Mouse (Mus musculus) megakaryocyte, embryonic 14.5 days (primary cell): ENCODE results near the gene Snph. TPM values are rescaled to one million over a fixed set of nuclear protein-coding genes. Genes with fewer than 3 reads are reported as not detected.

Source experiments
- H3K27me3 ChIP-seq: replicated peaks from 2 replicates; pipeline ENCODE3; 2012; ENCODE audit warnings: inconsistent platforms
- H3K36me3 ChIP-seq: replicated peaks from 2 replicates; pipeline ENCODE3; 2012; ENCODE audit warnings: low read length, inconsistent platforms, mixed read lengths
- H3K4me1 ChIP-seq: 2 replicates; pipeline ENCODE4 v1.6.1; 2012; ENCODE audit warnings: inconsistent platforms
- H3K4me3 ChIP-seq: replicated peaks from 2 replicates; pipeline ENCODE3; 2012; ENCODE audit warnings: moderate library complexity, mild to moderate bottlenecking, inconsistent platforms
- H3K9me3 ChIP-seq: 2 replicates; pipeline ENCODE4 v1.6.1; 2012; ENCODE audit warnings: inconsistent platforms
- FLI1 ChIP-seq: IDR thresholded peaks from 2 replicates; pipeline ENCODE4 v1.6.1; 2012; ENCODE audit warnings: low read length, inconsistent platforms, mixed read lengths
- GATA1 ChIP-seq: IDR thresholded peaks from 3 replicates; pipeline ENCODE4 v1.6.1; 2012; ENCODE audit warnings: mixed read lengths, low read length, inconsistent platforms, borderline replicate concordance
- polyA plus RNA-seq: library from polyadenylated mRNA; stranded (reverse); fragments of >175 nt; gene quantifications from 2 replicates; pipeline ENCODE4 v1.2.3, GENCODE M21; 2012; ENCODE audit warnings: low replicate concordance; ENCODE audit not compliant: insufficient read depth

Gene Snph
- polyA plus RNA-seq, 1 experiment = not detected

- peaks cover 80% of the 10 kb centered on the region for H3K36me3 ChIP-seq
- TF ChIP-seq GATA1 (no peak), FLI1 (no peak)
- H3K9me3 ChIP-seq = no peaks in the 10 kb centered on the region
- peaks cover 6% of the 10 kb centered on the region for H3K27me3 ChIP-seq
- H3K4me1 ChIP-seq = peaks cover 57% of the 10 kb centered on the region
- H3K4me3 ChIP-seq = no peak overlapping the region
Measured at GRCm38 (mm10) chr2:151549615-151550121, 82.7 kb downstream of the Snph start.

DNA sequence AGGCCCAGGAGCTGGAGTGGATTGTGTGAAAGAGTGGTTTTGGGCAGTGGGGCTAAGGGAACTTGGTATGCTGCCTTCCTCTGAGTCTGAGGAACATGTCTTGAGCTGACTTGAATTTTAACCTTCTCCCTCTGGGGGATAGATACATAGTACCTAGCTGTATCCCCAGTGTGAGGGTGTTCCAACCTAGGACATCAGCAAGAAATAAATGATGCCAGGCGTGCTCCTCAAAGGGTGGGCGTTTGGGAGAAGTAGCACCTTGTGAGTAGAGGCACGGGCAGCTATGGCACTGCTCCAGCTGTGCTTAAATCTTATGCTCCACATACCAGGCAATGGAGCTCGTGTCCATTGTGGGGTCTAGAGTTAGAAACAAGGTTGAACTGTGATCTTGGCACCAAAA, 85.8 kb downstream of the Snph start:
- H3K36me3 ChIP-seq = peaks cover 69% of the 10 kb centered on the region
- TF ChIP-seq GATA1 = no peak
- no peak for TF ChIP-seq FLI1
- no peak overlapping the region for H3K4me3 ChIP-seq
- H3K9me3 ChIP-seq = no peaks in the 10 kb centered on the region
- peaks cover 23% of the 10 kb centered on the region for H3K27me3 ChIP-seq
- H3K4me1 ChIP-seq = peaks cover 67% of the 10 kb centered on the region

GRCm38 (mm10) chr2:151544673-151545072, 87.7 kb downstream of the Snph start:
- Histone ChIP-seq H3K4me1 (peaks cover 62% of the 10 kb centered on the region), H3K9me3 (no peaks in the 10 kb centered on the region), H3K4me3 (no peak overlapping the region), H3K27me3 (peaks cover 26% of the 10 kb centered on the region), H3K36me3 (peaks cover 52% of the 10 kb centered on the region)
- no peak for TF ChIP-seq GATA1
- no peak for TF ChIP-seq FLI1

DNA sequence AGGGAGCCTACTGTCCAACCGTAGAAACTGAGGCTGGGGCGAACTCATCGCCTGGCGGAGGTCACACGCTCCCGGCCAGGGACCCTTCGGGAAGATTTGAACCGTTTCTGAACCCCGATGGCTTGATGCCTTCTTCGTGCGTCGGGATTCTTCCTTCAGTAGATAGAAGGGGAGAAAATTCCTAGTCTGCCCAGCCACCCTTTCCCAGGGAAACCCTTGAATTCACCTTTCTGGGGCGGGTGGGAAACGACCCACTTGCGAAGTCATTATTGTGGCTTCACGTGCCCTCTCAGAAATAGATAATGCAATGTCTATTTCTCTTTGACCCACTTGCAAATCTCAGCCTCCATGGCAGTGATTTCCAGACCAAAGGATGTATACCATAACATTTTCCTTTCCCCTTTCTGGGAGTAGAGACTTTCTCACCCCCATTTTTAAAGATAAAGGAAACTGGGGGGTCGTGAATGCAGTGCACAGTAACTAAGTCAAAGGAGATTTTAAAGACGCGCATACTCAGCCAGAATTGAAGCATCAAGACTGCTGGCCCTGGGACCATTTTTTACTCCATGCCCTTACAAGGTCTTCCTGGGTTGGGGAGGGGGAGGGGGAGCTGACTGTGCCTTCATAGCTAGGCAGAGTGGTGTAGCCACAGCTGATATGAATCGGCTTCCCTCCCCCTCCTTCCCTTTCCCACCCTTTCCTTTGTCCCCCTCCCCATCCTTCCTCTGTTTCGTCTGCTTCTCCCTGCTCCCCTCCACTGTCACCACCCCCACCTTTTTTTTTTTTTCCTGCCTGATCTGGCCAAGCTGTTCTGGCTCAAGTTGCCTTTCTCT, 89.1 kb downstream of the Snph start:
- TF ChIP-seq GATA1 (no peak), FLI1 (no peak)
- Histone ChIP-seq H3K36me3 (peaks cover 39% of the 10 kb centered on the region), H3K4me1 (peaks cover 73% of the 10 kb centered on the region), H3K27me3 (peaks cover 28% of the 10 kb centered on the region), H3K4me3 (peak overlapping the region; percentile 95), H3K9me3 (no peaks in the 10 kb centered on the region)

DNA sequence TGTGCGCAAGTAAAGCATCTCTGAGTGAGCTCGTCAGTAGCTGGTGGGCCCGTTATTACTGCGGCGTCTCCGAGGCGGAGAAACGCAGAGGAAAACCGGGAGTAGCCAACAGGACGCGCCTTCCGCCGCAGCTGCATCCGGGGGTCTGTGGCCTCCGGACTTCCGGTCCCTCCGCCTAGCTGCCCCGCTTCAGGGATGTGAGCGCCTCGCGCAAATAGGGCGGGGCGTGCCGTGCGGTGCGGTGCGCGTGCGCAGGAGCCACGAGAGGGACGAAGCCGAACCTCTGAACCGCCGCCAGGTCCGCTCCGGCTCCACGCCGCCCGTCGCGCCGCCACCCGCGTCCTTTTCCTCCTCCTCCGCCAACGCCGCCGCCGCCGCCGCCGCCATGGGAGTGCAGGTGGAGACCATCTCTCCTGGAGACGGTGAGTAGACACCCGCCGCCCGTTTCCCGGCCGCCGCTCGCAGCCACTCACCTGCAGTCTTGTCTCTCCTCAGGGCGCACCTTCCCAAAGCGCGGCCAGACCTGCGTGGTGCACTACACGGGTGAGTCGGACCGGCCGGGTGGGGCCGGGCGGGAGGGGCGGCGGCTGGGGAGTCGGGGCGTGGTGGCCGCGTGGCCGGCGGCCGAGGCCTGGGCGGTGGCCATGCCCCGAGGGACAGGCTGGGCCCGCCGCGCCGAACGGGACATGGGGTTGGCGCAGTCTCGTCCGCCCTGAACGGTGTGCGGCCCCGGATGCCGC, 89.9 kb downstream of the Snph start, which contains the start of gene Fkbp1a:
Fkbp1a (plus strand) TSS at position 161 of the 740 bp plus-strand sequence.
- Histone ChIP-seq H3K9me3 (no peaks in the 10 kb centered on the region), H3K4me3 (peak within 1 kb of the TSS; percentile 95), H3K36me3 (peaks cover 32% of the 10 kb centered on the region), H3K27me3 (peaks cover 28% of the 10 kb centered on the region), H3K4me1 (peaks cover 80% of the 10 kb centered on the region)
- TF ChIP-seq FLI1 = peak; percentile 90; the same call in 1 of the 2 replicates
- no peak for TF ChIP-seq GATA1

Other genes starting within 250 kb of the Snph start
- not detected in 2 replicates for gene 4921509C19Rik, start 156.4 kb downstream of the Snph start, polyA plus RNA-seq
- 28.0 and 142 TPM in 2 replicates for gene Nsfl1c, start 138.4 kb downstream of the Snph start, polyA plus RNA-seq
- 98.4 and 228 TPM in 2 replicates for gene Fkbp1a, start 90.1 kb downstream of the Snph start, polyA plus RNA-seq
- 1.1 TPM in 1 of 2 replicates, not detected in the other for gene Sdcbp2, start 60.0 kb downstream of the Snph start, polyA plus RNA-seq
- gene Rad21l, start 35.9 kb upstream of the Snph start, polyA plus RNA-seq = not detected in 2 replicates
- 0.08 TPM in 1 of 2 replicates, not detected in the other for gene Tmem74b, start 69.4 kb upstream of the Snph start, polyA plus RNA-seq
- gene Psmf1, start 111.6 kb upstream of the Snph start, polyA plus RNA-seq = 41.0 and 47.6 TPM in 2 replicates
- not detected in 2 replicates for gene Rspo4, start 210.3 kb upstream of the Snph start, polyA plus RNA-seq